Mouse (Mus musculus) lung, embryonic 16.5 days (tissue): Measurements from ENCODE around the gene Themis3. TPM values are rescaled to one million over a fixed set of nuclear protein-coding genes. Genes with fewer than 3 reads are reported as not detected.

Source experiments
- ATAC-seq: fragments of 200-750 bp; cut with Nextera tagmentation; 2 replicates; pipeline ENCODE4 v1.8.0; 2017; ENCODE audit warnings: low read depth, mild to moderate bottlenecking, moderate library complexity
- H3K27ac ChIP-seq: fragments of 300-500 bp; sonication (generic); 2 replicates; pipeline ENCODE4 v1.5.1; 2014; ENCODE audit warnings: mild to moderate bottlenecking, control low read depth, low read length
- H3K27me3 ChIP-seq: fragments of 300-500 bp; sonication (generic); 2 replicates; pipeline ENCODE4 v1.6.1; 2014; ENCODE audit warnings: low read depth, low read length, mixed read lengths; ENCODE audit not compliant: control insufficient read depth, insufficient read depth
- H3K36me3 ChIP-seq: fragments of 300-500 bp; sonication (generic); 2 replicates; pipeline ENCODE4 v1.6.1; 2014; ENCODE audit warnings: low read length; ENCODE audit not compliant: control insufficient read depth, insufficient read depth
- H3K4me1 ChIP-seq: fragments of 300-500 bp; sonication (generic); replicated peaks from 2 replicates; pipeline ENCODE4 v1.6.1; 2014; ENCODE audit warnings: low read length, mixed read lengths; ENCODE audit not compliant: control insufficient read depth, insufficient read depth
- H3K4me2 ChIP-seq: fragments of 300-500 bp; sonication (generic); 2 replicates; pipeline ENCODE4 v1.6.1; 2014; ENCODE audit warnings: low read depth, low read length, control low read depth
- H3K4me3 ChIP-seq: fragments of 300-500 bp; sonication (generic); 2 replicates; pipeline ENCODE4 v1.5.1; 2014; ENCODE audit warnings: mild to moderate bottlenecking, low read length, control low read depth
- H3K9ac ChIP-seq: fragments of 300-500 bp; sonication (generic); 2 replicates; pipeline ENCODE4 v1.6.1; 2014; ENCODE audit warnings: low read length, control low read depth
- H3K9me3 ChIP-seq: fragments of 300-500 bp; sonication (generic); 2 replicates; pipeline ENCODE4 v1.6.1; 2016; ENCODE audit warnings: low read length; ENCODE audit not compliant: control insufficient read depth
- WGBS: fragments of 180-500 bp; shearing (Covaris S2); extraction: QIAGEN DNeasy Blood & Tissue Kit; methylation state at CpG from one replicate; pipeline ENCODE4 v1.1.7; 2014; 5-methylcytosine and 5-hydroxymethylcytosine counted together
- polyA plus RNA-seq: library from polyadenylated mRNA; unstranded; fragments of >200 nt; fragmentation: Nextera tagmentation; extraction: Ambion mirVana; gene quantifications from 2 replicates; pipeline ENCODE4 v1.2.1, GENCODE M21; 2015

Gene Themis3
- polyA plus RNA-seq, 1 experiment from 2014 or later = 0.65 TPM

- peak; percentile 92 for ATAC-seq
- peak within 1 kb of the TSS; percentile 31; the same call in 1 of the 2 replicates for H3K27ac ChIP-seq
- no peaks in the 10 kb centered on the region for H3K36me3 ChIP-seq
- peak within 1 kb of the TSS; percentile 90 for H3K4me2 ChIP-seq
- peaks cover 17% of the 10 kb centered on the region for H3K4me1 ChIP-seq
- H3K27me3 ChIP-seq = no peaks in the 10 kb centered on the region
- peak within 1 kb of the TSS; percentile 100 for H3K4me3 ChIP-seq
- H3K9ac ChIP-seq = peak within 1 kb of the TSS; percentile 98
- H3K9me3 ChIP-seq = no peaks in the 10 kb centered on the region
- WGBS = 5% methylated on average over 68 of the region's 71 CpGs
Observed at GRCm38 (mm10) chr17:66519554-66520553, 74.6 kb downstream of the Themis3 start, which contains the start of gene Rab12. Gene Rab12, minus strand, starts transcription at chr17:66519729.

DNA sequence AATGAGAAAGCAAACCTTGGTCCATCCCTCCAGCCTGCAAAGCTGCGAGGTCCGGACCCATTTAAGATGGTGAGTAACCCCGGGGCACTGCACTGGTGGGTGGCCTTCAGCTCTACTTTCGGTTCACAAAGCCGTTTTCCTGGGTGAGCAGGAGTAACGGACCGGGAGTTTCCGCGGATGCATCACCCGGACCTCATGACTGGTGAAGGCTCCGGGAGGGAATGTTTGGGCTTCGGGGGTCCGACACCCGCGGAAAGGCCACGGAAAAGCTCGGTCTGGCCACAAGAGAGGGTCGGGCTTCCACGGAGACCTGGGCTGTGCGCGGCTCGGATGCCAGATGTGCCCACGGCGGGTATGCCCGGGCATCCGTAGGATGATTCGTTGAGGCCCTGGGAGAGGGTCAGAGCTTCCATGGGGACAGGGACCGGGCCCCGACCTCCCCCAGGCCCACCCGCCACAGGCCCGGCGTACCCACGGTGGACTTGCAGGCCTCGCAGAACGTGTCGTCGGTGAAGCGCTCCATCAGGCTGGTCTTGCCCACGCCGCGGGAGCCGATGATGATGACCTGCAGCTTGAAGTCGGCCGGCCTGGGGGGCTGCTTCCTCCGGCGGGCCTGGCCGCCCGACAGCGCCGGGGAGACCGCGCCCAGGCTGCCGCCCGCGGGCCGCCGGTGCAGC is 75.4 kb downstream of the Themis3 start:
- ATAC-seq = peak; percentile 55
- Histone ChIP-seq H3K27ac (peak overlapping the region; percentile 31; the same call in 1 of the 2 replicates), H3K36me3 (no peaks in the 10 kb centered on the region), H3K9ac (peak overlapping the region; percentile 98), H3K27me3 (no peaks in the 10 kb centered on the region), H3K4me3 (peak overlapping the region; percentile 100), H3K4me1 (peaks cover 17% of the 10 kb centered on the region), H3K9me3 (no peaks in the 10 kb centered on the region), H3K4me2 (peak overlapping the region; percentile 90)
- under 1% methylated on average over 56 of the region's 57 CpGs for WGBS

- Histone ChIP-seq H3K9ac (no peak overlapping the region), H3K27me3 (no peaks in the 10 kb centered on the region), H3K4me2 (no peak overlapping the region), H3K4me3 (no peak overlapping the region), H3K4me1 (peaks cover 20% of the 10 kb centered on the region), H3K27ac (peak overlapping the region; percentile 15; the same call in 1 of the 2 replicates), H3K9me3 (no peaks in the 10 kb centered on the region), H3K36me3 (no peaks in the 10 kb centered on the region)
- 78% methylated on average over 4 of the region's 4 CpGs for WGBS
- no peak for ATAC-seq
Observed at GRCm38 (mm10) chr17:66516953-66517352, 77.5 kb downstream of the Themis3 start.

DNA sequence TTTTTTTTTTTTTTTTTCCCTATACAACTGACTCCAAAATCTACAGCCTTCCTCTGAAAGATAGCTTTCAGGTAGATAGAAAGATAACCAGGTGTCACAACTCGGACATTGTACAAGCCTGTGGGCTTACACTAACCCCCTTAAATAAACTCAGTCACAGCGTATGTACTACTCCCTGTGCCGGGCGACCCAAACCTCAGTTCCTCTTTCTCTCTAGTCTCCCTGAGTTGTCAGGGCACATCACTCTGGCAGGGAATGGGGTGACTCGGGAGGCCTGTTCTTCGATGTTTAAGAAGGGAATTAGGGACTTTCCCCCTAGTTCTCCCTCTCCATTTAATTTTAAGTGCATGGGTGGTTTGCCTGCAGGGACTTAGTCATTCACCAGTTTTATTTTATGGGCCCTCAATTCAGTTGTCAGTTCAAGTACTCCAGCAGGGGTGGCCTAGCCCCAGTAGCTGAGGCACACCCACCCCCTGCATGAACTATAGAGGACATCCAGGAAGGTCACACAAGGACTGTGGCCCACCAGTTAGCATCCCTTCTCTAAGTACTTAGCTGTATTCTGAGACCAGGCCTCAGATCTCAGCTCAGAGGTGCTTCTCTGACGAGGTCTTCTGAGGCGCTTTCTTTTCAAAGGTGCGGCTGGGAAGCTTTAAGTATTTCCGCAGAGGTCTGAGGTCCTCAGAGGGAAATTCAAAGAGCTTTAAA is 80.0 kb downstream of the Themis3 start:
- Histone ChIP-seq H3K27me3 (no peaks in the 10 kb centered on the region), H3K4me1 (peaks cover 34% of the 10 kb centered on the region), H3K9ac (no peak overlapping the region), H3K36me3 (no peaks in the 10 kb centered on the region), H3K9me3 (no peaks in the 10 kb centered on the region), H3K27ac (no peak overlapping the region), H3K4me3 (no peak overlapping the region), H3K4me2 (no peak overlapping the region)
- WGBS = 87% methylated on average over 10 of the region's 10 CpGs
- ATAC-seq = no peak

DNA sequence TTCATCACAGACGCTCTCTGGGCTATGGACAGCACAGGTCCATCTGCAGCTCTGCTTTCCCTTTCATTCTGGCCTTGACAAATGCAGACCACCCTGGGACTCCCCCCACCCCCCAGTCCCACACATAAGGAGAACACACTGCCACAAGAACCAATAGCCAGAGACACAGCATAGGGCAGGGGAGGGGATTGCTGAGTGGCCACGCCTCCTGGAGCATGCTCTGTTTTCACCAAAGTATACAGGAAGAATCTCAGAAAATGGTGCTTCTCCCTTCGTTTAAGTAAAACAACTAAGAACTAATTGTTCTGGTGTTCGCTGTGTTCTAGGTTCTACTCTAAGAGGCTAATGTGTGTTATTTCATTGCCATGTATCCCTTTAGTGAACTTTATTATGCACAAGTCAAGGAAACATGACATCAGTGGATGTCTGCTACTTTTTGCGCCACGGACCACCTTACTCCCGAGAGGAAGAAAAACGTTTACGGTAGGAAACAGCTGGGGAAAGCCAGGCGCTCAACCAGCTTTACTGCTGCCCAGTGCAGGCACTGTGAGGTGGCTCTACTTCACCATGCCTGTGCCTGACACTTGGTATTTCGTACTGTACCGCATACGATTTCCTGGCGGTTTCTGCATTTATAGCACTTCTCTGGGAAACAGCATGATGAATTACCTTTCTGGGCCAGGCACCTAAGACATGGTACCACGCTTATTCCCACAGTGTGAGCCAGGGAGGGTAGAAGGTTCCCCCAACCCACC is 82.0 kb downstream of the Themis3 start:
- Histone ChIP-seq H3K27ac (no peak overlapping the region), H3K4me2 (no peak overlapping the region), H3K4me3 (no peak overlapping the region), H3K9ac (no peak overlapping the region), H3K9me3 (no peaks in the 10 kb centered on the region), H3K36me3 (0 out of 2 replicates have a peak, but pooled peaks cover 3% of the 10 kb centered on the region), H3K27me3 (no peaks in the 10 kb centered on the region), H3K4me1 (peaks cover 24% of the 10 kb centered on the region)
- WGBS = 61% methylated on average over 15 of the region's 15 CpGs
- ATAC-seq = no peak

- Histone ChIP-seq H3K4me2 (no peak overlapping the region), H3K27me3 (no peaks in the 10 kb centered on the region), H3K9me3 (no peaks in the 10 kb centered on the region), H3K4me3 (no peak overlapping the region), H3K4me1 (peaks cover 19% of the 10 kb centered on the region), H3K36me3 (peaks cover 9% of the 10 kb centered on the region), H3K9ac (no peak overlapping the region), H3K27ac (peak overlapping the region; percentile 43)
- peak; percentile 90 for ATAC-seq
- 9% methylated on average over 10 of the region's 10 CpGs for WGBS
Observed at GRCm38 (mm10) chr17:66510221-66510683, 84.2 kb downstream of the Themis3 start.

- Histone ChIP-seq H3K36me3 (peaks cover 18% of the 10 kb centered on the region), H3K27me3 (no peaks in the 10 kb centered on the region), H3K27ac (no peak overlapping the region), H3K4me2 (no peak overlapping the region), H3K9me3 (no peaks in the 10 kb centered on the region), H3K4me1 (peaks cover 16% of the 10 kb centered on the region), H3K9ac (no peak overlapping the region), H3K4me3 (no peak overlapping the region)
- 78% methylated on average over 9 of the region's 9 CpGs for whole genome bisulfite sequencing
- no peak for ATAC-seq
Observed at GRCm38 (mm10) chr17:66507049-66507954, 87.1 kb downstream of the Themis3 start.

- peaks cover 23% of the 10 kb centered on the region for H3K36me3 ChIP-seq
- no peak overlapping the region for H3K4me3 ChIP-seq
- H3K27me3 ChIP-seq = no peaks in the 10 kb centered on the region
- no peak overlapping the region for H3K27ac ChIP-seq
- no peaks in the 10 kb centered on the region for H3K9me3 ChIP-seq
- WGBS = 73% methylated on average over 8 of the region's 8 CpGs
- H3K9ac ChIP-seq = no peak overlapping the region
- no peak for ATAC-seq
- peaks cover 4% of the 10 kb centered on the region for H3K4me1 ChIP-seq
- H3K4me2 ChIP-seq = no peak overlapping the region
Observed at GRCm38 (mm10) chr17:66504964-66505363, 89.5 kb downstream of the Themis3 start.
